Mouse (Mus musculus) ES-E14 (cell line): Measurements from ENCODE around the gene Izumo1r.

ENCODE experiments used
- CHD2 ChIP-seq: IDR thresholded peaks from 2 replicates; pipeline ENCODE4 v1.6.1; 2014; ENCODE audit warnings: mild to moderate bottlenecking, low read depth, low read length, inconsistent platforms
- HCFC1 ChIP-seq: IDR thresholded peaks from 2 replicates; pipeline ENCODE4 v1.6.1; 2012; ENCODE audit warnings: low read length, inconsistent platforms, borderline replicate concordance; ENCODE audit not compliant: insufficient read depth
- MAFK ChIP-seq: IDR thresholded peaks from 2 replicates; pipeline ENCODE4 v1.6.1; 2014; ENCODE audit warnings: mild to moderate bottlenecking, low read depth, low read length, inconsistent platforms; ENCODE audit not compliant: insufficient read depth
- ZC3H11A ChIP-seq: IDR thresholded peaks from 2 replicates; pipeline ENCODE4 v1.6.1; 2012; ENCODE audit warnings: low read depth, mild to moderate bottlenecking, inconsistent platforms, low read length, borderline replicate concordance

DNA sequence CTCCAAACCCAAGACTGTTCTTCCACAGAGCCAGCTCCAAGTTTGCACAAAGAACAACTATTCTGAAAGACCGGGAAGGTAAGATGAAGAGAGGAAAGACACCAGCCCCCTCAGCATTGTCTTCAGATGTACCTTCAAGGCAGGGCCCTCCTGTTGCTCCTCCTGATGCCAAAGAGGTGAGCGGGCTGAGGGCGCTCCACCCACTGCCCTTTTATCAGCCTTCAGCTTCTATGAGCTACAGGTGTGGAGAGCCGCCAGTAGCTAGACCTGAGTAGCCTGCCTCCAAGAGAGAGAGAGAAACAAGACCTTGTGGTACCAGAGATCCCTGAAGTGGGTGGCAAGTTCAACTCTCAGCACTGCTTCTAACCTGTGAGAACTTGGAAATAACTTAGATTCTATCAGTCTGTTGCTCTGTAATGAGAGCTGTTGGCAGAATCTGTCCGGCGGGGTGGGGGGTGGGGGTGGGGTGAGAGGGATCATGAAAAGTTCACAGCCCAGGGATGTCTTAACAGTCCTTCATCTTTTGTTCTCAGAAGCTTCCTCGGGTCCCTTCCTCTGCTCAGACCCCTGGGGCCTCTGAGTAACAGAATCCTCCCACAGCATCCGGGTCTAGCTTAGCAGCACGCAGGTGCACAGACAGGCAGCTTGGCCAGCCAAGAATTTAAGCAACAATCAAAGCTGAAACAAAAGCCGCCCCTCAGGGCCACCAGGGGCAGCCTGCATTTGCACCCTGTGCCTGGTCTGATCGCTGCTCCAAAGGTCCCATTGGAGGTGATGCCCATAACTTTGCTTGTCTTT lies at the start of gene Izumo1r:
- TF ChIP-seq CHD2 = no peak
- TF ChIP-seq MAFK = no peak
- TF ChIP-seq HCFC1 = no peak
- TF ChIP-seq ZC3H11A = no peak
